Mouse (Mus musculus): ENCODE results near the gene Taar5.

DNA sequence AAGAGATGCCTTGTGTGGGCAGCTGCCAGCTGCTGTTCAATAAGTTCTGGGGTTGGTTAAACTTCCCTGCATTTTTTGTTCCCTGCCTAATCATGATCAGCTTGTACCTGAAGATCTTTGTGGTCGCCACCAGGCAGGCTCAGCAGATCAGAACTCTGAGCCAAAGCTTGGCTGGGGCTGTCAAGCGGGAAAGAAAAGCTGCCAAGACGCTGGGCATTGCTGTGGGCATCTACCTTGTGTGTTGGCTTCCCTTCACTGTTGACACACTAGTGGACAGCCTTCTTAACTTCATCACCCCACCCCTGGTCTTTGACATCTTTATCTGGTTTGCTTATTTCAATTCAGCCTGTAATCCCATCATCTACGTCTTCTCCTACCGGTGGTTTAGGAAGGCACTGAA lies 750 bp downstream of the Taar5 start:
- no peak for TF ChIP-seq GATA1 (IDR thresholded peaks at IDR 0.05; ENCODE audit: borderline replicate concordance, low read length)
- no peak for TF ChIP-seq FLI1 (IDR thresholded peaks at IDR 0.05; ENCODE audit: low read length)

Data from megakaryocyte, embryonic 14.5 days (primary cell).